Mouse (Mus musculus): Measurements from ENCODE around the gene Smc3. TPM values are rescaled to one million over a fixed set of nuclear protein-coding genes. Genes with fewer than 3 reads are reported as not detected.

Gene Smc3
- polyA plus RNA-seq (2012; rRNA removed) = 4.8 and 6.5 TPM in 2 replicates

DNA sequence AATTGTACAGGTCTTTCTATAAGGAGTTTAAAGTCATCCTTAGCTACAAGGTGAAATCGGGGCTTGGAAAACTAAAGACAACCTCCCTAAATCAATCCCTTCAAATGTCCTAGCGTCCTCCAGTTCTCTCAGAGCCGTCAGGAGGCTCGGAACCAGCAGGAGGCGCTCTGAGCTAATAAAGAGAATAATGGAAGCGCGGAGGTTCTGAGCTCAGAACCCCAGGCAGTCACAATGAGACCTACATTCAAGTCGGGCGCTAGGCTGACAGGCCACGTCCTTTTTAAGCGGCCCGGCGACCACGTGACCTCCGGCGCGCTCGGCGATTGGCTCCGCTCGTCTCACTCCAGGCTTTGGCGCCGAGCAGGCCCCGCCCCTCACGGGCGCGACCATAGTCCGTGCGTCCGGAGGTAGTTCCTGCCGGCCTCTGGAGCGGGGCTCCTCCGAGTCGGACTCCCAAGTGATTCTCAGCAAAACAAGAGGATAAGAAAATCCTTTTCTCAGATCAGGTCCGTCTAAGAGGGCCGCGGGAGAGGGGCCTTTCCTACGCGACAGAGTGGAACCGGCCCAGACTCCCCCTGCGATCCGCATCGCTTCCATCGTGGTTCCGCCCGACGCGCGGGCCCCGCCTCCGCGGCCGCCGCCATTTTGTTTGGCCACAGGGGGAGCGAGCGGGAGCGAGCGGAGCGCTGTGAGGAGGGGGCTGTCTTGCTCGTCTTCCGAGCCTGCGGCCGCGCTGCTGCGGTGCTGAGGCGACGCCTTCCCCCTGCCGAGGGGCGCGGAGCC lies at the start of gene Smc3:
Gene Smc3, plus strand, starts transcription at position 642 of the 783 bp plus-strand sequence.
- peak; percentile 79 for DNase-seq (ENCODE audit: low read depth)

DNA sequence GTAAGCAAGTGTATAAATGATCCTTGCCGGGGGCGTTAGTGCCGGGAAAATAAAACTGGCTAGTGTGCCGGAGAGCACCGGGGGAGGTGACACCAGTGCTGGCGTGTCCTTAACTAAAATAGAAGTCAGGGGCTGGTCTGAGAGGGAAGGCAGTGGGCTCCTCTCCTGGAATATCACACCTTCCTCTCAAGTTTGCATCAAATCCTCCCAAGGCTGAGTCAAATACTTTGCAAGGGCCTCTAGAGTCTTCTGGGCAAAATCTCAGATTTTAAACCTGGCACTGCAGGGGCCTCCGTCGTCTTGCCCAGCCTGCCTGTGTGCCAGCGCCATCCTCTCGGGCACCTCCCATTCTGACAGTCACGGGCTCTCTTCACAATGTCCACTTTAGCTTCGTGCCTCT lies 49.2 kb upstream of the Smc3 start:
- no peak for DNase-seq (ENCODE audit: low read depth)

DNA sequence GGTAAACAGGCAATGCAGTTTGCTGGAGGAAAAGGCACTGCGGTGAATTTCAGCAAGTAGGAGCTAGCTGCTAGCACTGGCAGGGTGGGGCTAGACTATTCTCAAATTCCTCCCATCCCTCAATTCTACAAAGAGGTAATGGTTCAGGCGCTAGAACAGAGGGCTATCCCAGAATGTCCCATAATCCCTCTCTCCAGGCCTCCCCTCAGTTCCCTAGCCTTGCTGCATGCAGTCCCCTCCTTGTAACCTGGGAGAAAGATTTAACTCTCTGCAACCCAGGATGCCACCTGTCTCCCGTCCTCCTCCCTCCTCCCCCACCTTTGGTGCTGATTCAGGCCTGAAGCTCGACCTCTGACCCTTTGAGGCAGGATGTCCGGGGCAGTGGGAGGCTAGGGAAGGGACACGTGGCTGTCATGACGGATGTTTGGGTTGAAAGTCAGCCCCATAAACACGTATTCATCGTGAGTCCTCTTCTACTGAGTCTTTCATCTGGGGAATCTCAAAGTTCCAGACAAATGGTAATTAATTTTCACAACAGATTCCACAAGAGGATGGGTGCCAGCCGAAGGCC lies 47.9 kb upstream of the Smc3 start:
- DNase-seq (ENCODE audit: low read depth) = no peak

DNA sequence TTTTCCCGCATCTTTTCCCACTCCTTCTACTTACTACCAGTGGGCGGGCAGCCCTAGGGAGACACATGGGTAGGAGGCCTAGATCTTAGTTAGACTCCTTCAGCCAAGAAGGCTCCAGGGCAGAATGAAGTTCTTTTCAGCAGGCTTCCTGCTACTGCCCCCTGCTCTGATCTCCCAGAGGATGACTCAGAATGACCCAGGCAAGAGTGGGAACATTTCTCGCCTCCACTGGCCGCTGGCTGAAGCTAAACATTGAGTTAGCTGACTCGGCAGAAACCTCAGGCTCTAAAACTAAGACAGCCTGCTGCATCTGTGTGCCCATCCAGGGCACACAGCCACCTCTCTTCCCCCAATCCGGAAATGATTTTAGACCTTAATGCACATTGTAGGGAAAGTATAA lies 47.4 kb upstream of the Smc3 start:
- no peak for DNase-seq (ENCODE audit: low read depth)

DNA sequence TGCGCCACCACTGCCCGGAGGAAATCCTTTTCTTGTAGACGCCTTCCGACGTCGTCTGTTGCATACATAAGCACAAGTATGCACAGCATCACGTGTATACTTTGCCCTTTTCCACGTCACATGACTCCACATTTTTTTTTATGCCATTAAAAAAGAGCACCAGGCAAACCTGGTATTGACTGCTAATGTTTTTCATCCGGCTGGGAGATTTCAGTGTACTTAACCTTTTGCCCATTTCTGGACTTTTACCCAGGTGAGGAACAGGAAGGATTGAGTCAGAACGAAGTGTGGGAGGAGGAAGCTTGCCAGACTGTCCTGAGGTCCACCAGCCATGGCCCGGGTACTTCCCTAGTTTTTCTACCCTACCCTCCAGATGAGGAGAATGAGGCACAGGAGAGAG lies 45.8 kb upstream of the Smc3 start:
- no peak for DNase-seq (ENCODE audit: low read depth)

DNA sequence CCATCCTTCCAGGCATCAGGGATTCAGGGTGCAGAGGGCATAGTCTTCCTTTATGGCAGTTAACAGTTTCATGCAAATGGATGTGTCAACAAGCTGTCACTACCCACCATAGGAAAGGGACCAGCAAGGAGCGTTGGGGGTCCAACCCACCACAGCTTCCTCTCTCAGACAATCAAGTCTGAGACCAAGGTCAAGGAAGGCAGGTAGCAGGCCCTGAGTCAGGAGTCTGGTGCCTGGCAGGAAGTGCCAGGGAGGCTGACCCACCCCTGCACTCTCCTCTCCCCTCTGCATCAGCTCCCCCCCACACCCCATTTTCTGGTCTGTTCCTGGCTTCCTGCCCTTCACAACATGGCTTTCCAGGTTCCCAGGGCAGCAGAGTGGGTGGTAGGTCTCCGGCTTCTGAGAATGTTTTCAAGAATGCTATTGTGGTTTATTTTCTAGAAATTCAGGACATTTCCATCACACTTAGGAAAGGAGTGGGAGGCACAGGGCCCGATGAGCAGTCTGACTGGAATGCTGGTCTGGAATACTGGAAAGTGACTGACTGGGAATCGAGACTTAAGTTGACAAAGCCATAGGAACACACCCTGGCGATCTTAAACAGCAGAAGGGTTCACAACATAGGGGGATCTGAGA lies 45.1 kb upstream of the Smc3 start:
- no peak for DNase-seq (ENCODE audit: low read depth)

DNA sequence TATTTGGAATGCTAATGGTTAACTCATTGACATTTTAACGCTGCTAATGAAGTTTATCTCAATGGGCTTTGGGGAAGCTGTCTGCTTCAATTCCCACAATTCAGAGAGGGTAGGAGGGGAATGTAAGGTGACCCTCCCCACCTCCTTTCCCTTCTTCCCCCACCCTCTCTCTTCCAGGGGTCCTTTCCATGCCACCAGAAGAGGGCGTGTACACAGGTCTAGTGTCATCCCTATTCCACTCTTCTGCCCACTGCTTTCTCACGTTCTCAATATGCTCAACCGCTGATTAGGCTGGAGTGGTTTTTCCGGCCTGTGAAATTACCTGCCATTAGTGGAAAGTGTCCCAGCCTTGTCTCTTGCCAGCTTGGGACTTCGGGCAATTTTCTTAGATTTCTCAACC lies 43.4 kb upstream of the Smc3 start:
- no peak for DNase-seq (ENCODE audit: low read depth)

DNA sequence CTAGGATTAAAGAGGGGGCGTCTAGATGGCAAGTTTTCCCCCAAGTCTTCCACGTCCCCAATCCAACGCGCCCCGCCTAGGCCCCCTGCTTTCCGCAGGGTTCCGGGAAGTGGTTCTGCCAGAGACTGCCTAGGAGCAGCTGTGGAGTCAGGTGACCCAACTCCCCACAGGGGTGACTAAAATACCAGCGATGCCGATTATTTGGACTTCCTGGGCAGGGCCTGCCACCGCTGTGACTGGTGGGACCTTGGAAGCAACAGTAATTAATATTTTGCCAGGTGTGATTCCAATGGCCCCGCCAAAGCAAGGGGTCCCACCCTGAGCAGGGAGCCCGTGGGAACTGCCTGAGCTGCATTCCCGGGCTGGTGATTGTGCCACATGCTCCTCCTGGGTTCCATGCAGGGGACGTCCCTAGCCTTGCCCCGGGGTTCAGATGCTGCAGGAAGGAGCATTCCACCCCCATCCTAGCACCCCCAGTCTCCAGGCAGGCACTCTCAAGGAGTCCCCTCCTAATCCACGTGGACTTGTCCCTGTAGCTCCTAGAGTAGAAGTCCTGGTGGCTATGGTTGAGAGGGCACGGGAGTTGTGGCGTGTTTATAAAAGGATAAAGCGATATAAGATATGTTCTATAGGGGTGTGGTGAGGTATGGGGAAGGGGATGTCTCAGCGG lies 42.8 kb upstream of the Smc3 start:
- DNase-seq (ENCODE audit: low read depth) = no peak

DNA sequence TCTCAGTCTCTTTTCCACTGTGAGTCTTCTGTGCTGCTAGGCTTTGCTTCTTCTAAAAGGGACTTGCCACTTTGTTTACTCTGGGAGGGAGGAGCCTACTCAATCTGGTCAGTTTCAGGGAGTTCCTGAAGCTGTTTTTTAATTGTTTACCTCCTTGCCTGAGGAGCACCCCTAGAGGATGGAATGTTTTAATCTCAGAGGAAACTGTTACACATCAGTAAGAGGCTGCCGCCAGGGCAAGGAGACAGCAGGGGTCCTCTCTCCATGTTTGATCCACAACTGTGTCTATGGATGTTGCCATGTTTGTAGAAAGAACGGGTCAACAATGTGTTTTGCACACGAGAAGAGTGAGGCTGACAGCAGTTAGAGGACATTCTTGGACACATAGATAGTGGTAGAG lies 39.8 kb upstream of the Smc3 start:
- no peak for DNase-seq (ENCODE audit: low read depth)

DNA sequence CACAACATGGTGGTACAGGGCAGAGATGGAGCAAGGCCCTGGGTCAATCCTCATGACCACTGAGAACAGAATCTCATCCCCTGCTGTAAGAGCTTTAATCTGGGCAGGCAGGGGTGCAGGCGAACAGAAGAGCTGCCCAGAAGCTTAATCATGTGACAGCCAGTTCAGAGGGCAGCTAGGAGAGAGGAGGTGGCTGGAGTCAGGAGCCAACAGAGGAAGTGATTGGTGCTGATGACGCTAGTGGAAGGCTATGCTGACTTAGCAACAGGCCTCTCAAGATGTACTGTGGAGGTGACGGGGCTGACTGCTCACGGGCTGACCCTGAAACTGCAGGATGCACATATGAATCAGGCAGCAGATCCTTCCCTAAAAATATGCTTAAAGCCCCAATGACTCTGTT lies 36.0 kb upstream of the Smc3 start:
- DNase-seq (ENCODE audit: low read depth) = no peak

DNA sequence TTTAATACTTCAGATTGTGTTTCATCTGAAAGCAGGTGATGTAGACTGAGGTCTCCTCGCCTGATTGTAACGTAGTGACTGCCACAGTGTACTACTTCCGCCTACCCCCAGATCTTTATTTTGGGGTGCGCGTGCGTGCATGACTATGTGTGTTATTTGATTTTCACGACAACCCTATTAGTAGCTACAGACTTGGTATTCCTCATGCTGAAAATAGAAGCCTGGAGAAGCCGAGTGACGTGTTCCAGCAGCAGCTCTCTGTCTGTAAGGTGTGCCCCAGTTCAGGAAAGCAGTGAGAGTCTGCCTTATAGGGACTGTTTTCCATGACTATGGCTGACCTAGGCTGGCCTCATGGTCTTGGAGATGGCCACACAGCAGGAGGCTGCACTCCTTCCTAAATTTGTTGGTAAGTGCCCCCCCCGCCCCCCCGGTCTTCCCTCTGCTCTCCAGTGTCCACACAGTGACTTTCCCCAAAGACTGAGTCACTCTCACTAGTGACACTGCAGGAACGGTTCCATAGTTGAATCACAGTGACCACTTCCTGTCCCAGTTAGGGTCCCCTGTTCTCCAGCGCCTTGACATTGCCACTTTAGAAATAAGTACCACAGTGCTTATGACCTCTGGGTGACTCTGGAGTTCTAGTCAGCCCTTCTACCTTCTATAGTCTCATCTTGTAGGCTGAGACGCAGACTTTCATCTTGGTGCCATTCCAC lies 34.5 kb upstream of the Smc3 start:
- no peak for DNase-seq (ENCODE audit: low read depth)

DNA sequence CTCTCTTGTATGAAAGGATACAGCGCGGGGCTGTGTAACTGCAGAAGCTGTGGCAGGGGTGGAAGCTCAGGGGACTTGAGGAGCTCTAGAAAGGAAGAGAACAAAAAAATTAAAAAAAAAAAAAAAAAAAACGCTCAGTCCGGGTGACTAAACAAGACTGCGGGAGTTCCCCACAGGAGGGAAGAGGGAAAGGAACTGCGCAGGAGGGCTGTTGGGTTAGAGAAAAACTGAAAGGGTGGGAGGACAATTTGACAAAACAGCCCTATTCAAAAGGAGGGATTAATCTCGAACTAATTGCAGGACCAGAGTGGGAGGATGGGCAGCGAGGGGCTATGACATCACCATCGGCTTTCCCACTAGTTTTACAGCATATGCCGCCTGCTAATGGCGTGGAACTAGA lies 32.3 kb upstream of the Smc3 start:
- DNase-seq (ENCODE audit: low read depth) = no peak

DNA sequence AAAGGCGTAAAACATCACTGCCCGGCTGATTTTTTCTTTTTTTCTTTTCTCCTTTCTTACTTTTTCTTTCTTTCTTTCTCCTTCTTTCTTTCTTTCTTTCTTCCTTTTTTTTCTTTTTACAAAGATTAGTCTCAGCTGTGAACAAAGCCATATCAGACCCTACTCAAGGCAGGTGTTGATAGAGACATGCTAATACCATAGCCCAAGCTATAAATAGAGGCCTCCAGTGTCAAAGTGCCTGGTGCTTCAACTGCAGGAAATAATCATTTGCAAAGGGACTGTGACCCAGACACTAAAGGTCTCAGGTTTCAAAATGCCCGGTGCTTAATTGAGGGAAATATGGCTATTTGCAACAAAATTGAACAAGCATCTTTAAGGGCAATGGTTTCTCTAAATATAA lies 31.6 kb upstream of the Smc3 start:
- no peak for DNase-seq (ENCODE audit: low read depth)

DNA sequence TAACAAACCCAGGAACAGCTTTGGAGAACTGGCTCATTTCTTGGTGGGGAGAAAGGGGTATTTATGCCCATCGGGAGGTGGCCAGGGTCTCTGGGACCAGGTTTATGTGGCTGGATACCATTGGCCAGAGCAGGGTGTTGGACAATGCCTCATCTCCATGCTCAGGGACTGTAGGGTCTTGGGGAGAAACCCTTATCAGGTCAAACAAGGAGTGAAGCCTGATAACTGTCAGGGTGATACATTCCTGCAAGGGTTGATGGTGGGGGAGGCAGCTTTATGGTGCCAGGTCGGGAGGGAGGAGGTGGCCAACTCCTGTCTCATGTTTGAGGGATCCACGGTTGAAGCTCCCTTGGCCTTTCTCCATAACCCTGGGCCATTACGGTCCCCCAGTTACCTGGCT lies 29.1 kb upstream of the Smc3 start:
- DNase-seq (ENCODE audit: low read depth) = no peak

DNA sequence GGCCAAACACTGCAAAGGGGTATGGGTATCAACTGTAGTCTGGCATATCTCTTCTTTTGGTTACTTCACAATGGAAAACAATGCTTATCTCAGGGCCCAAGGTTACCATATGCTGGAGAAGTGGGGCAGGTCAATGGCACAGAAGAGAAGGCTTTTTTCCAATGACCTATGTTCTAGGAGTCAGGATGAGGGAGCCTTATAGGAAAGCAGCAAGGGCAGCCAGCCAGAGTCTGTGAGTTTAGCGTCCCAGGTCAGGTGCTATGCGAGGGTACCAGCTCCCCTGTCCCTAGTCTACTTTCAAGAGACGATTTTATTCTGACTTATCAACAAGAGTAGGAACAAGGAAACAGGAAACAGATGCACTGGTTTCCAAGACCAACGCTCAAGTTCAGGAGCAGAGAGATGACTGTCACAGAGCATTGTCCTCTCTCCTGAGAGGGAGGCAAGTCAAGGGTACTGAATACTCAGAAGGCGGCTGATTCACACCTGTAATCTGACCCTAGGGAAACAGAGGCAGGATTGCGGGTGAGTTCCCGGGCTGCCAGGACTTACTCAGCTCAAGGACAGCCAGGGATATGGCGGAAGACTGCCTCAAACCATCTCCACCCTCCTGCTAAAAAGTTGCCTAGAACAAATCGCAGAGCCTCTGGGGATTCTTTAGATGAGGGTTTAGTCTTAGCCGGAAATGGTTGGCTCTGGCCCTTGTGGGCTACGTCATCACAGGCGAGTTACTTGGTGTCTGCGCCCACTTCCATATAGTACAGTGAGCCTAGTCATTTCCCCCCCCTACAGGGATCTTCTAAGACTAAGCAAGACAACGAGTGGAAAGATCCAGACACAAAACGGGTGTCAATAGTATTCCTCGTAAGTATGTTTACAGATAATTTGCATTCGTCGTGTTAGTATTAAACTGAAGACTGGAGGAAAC lies 28.4 kb upstream of the Smc3 start:
- DNase-seq (ENCODE audit: low read depth) = no peak

DNA sequence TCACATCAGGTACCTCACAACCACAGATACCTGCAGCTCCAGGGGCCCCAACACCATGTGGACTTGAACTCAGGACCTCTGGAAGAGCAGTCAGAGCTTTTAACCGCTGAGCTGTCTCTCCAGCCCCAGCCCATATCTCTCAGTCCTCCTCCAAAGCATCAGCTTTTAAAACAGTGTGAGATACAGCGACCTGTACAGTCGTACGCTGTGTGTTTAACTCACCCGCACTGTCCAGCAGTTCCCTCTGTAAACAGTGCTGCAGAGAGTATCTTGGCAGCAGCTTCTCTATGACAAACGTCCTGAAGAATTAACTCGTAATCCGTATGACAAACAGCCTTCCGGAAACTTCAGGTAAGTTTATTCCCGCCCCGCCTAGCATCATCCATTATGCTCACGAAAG lies 27.6 kb upstream of the Smc3 start:
- no peak for DNase-seq (ENCODE audit: low read depth)

DNA sequence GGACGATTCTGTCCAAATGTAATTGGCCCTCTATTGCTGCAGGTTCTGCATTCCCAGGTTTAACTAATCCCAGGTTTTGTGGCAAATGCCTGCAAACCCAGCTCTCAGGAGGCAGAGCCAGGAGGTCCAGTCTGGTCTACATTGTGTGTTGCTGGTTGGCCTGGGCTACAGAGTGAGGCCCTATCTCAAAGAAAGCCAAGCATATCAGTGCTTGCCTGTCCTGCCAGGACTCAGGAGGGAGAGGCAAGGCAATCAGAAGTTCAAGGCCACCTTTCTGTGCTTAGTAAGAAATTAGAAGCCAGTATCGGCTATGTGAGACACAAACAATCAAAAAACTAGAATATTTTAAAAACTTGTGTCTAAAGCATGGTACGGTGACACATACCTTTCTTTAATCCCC lies 27.0 kb upstream of the Smc3 start:
- DNase-seq (ENCODE audit: low read depth) = no peak

DNA sequence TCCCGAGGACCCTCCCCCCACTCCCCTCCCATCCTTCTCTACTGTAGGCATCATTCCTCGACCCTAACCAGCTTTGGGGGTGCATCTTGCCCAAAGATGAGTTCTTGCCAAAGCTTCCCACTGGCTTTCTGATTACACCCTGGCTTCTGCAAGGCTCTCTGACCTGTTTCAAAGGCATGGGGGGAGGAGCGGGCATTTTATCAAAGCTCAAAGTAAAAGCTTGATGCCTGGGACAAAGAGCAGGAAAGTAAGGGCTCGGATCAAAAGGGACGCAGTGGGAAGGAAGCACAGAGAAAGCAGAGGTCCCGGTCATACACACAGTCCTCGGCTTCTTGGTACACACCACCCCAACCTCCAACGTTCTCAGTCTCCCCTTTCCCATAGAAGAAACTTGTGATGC lies 26.1 kb upstream of the Smc3 start:
- DNase-seq (ENCODE audit: low read depth) = no peak

DNA sequence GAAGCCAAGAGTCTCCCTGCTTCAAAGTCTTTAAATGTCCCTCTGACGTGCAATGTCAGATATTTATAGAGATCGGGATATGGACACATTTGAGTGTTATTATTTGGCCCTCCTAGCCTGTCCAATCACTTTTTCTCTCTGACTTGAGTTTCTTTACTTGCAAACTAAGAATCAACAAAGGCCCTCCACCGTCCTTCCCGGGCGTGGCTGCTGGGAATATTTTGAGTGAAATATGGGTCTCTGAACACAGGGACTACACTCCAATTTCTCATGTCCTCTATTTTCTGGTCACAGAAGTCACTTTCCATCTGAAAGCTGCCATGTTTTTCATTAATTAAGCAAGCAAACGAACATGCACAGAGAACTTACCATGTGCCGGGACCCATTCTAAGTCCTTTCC lies 25.7 kb upstream of the Smc3 start:
- no peak for DNase-seq (ENCODE audit: low read depth)

DNA sequence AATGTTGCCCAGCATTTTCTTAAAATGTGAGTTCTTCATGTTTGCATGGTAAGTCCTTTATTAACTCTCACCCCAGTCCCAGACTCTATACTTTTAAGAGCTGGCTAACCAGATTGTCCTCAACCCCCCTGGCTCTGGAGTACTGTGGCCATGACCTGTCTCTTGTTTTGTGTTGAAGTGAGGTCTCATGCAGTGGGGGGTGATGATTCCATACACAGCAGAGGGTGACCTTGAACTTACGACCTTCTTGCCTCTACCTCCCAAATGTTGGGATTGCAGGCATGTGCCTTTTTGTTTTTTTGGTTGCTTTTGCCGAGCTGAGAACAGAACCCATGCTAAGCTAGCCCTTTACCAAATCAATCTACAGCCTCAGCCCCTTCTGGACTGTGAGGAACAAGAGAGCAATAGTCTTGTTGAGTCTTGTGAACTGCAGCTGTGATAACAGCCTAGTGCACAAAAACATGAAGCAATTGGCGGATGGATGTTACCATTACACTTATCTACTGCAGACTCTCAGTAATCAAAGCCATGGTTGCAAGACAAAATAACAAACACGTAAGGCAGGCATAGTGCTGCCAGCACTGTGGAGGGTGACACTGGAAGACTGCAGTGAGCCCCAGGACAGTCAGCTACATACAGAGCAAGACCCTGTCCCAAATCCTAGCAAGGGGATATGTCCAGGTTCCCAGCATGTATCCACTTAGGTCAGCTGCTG lies 24.7 kb upstream of the Smc3 start:
- DNase-seq (ENCODE audit: low read depth) = no peak

Measured in gonadal fat pad, adult 2 months (tissue).